Comparison of ENCODE assay signal across 34 mouse cellular contexts in genomic region chr8:105743301-105743700, GRCm38 (mm10). TPM values are rescaled to one million over a fixed set of nuclear protein-coding genes. Genes with fewer than 3 reads are reported as not detected.
DNase-seq lines count a peak whose midpoint lies in the region; ATAC-seq and TF ChIP-seq lines count a peak whose summit lies in the region.
"Had no signal": no experiment of that assay in that cellular context is flagged by ENCODE, and none has a peak within 500 bp of the region (broad histone marks: within the 10 kb centered on the region; RNA-seq: fewer than 3 reads in every experiment).

No protein-coding gene starts in this region.

- 80% methylated on average over 4 of the region's 4 CpGs for WGBS in limb, embryonic 14.5 days
- WGBS in limb, embryonic 10.5 days: 88% methylated on average over 4 of the region's 4 CpGs
- 80% methylated on average over 4 of the region's 4 CpGs for WGBS in heart, embryonic 10.5 days

- H3K4me1 ChIP-seq in limb, embryonic 14.5 days (ENCODE audit: control insufficient read depth, insufficient read depth, low read length): peaks cover 6% of the 10 kb centered on the region; the same call in 1 of the 2 replicates
- H3K4me1 ChIP-seq in limb, embryonic 10.5 days: peaks cover 8% of the 10 kb centered on the region; the same call in 1 of the 2 replicates
- H3K4me1 ChIP-seq in brown adipose tissue, adult 24 weeks (ENCODE audit: control insufficient read depth, insufficient read depth, insufficient read length, low read length): peaks cover 15% of the 10 kb centered on the region
- H3K4me1 ChIP-seq in heart, embryonic 10.5 days: peaks cover 19% of the 10 kb centered on the region
- H3K4me1 ChIP-seq: hindbrain, embryonic 10.5 days; neural tube, embryonic 12.5 days had no signal

- H3K27me3 ChIP-seq in limb, embryonic 14.5 days (ENCODE audit: control insufficient read depth, insufficient read depth, low read length): no peaks in the 10 kb centered on the region
- H3K27me3 ChIP-seq in limb, embryonic 10.5 days (ENCODE audit: low read depth, poor library complexity, severe bottlenecking): no peaks in the 10 kb centered on the region
- no peaks in the 10 kb centered on the region for H3K27me3 ChIP-seq in heart, embryonic 10.5 days (ENCODE audit: insufficient read depth, poor library complexity, severe bottlenecking)
- H3K27me3 ChIP-seq: embryonic facial prominence, embryonic 12.5 days; forebrain, embryonic 15.5 days; hindbrain, embryonic 15.5 days; liver, embryonic 15.5 days; neural tube, embryonic 12.5 days had no signal

- no peak overlapping the region for H3K9ac ChIP-seq in limb, embryonic 14.5 days (ENCODE audit: low read depth, low read length, severe bottlenecking)
- H3K9ac ChIP-seq: embryonic facial prominence, embryonic 12.5 days; forebrain, embryonic 15.5 days; hindbrain, embryonic 15.5 days; liver, embryonic 15.5 days; lung, embryonic 14.5 days; neural tube, embryonic 12.5 days had no signal

- H3K36me3 ChIP-seq in limb, embryonic 14.5 days (ENCODE audit: control insufficient read depth, insufficient read depth, low read length): no peaks in the 10 kb centered on the region
- peaks cover 7% of the 10 kb centered on the region for H3K36me3 ChIP-seq in limb, embryonic 10.5 days
- H3K36me3 ChIP-seq in heart, embryonic 10.5 days: peaks cover 5% of the 10 kb centered on the region; the same call in 1 of the 2 replicates
- H3K36me3 ChIP-seq: forebrain, embryonic 15.5 days; liver, embryonic 15.5 days had no signal

- H3K4me2 ChIP-seq in limb, embryonic 14.5 days (replicated peaks; ENCODE audit: low read depth, low read length, severe bottlenecking): no peak overlapping the region
- H3K4me2 ChIP-seq: embryonic facial prominence, embryonic 12.5 days; forebrain, embryonic 15.5 days; hindbrain, embryonic 15.5 days; liver, embryonic 15.5 days; lung, embryonic 14.5 days; midbrain, embryonic 11.5 days; neural tube, embryonic 12.5 days had no signal

- peak overlapping the region; percentile 41 for H3K4me3 ChIP-seq in gastrocnemius, adult 2 months
- no peak overlapping the region for H3K4me3 ChIP-seq in limb, embryonic 14.5 days (replicated peaks; ENCODE audit: low read length)
- no peak overlapping the region for H3K4me3 ChIP-seq in limb, embryonic 10.5 days
- H3K4me3 ChIP-seq in brown adipose tissue, adult 24 weeks (ENCODE audit: insufficient read depth, low read depth, low read length): no peak overlapping the region
- no peak overlapping the region for H3K4me3 ChIP-seq in heart, embryonic 10.5 days
- H3K4me3 ChIP-seq: embryonic facial prominence, embryonic 12.5 days; forebrain, embryonic 15.5 days; hindbrain, embryonic 10.5 days; hindbrain, embryonic 15.5 days; liver, embryonic 15.5 days; myocyte; neural tube, embryonic 12.5 days had no signal

- no peak for DNase-seq in gastrocnemius, adult 2 months
- no peak for DNase-seq in gastrocnemius, adult 8-10 months (ENCODE audit: low spot score in 2 of 2)
- DNase-seq in limb, embryonic 14.5 days (ENCODE audit: low spot score): peak; percentile 36
- DNase-seq in limb, embryonic 10.5 days (ENCODE audit: low spot score): no peak
- peak; percentile 39 for DNase-seq in skeletal muscle tissue, adult 2 months (ENCODE audit: low read depth, low spot score)
- no peak for DNase-seq in heart, embryonic 10.5 days (ENCODE audit: low spot score)
- DNase-seq in cerebellum, adult 9-11 months: no peak
- DNase-seq: cerebellum, adult 9-10 months; embryo, embryonic 11 days; heart, postnatal 14 days; kidney, adult 18-20 months; kidney, postnatal 36 days; lung, embryonic 14.5 days; lung, postnatal 14 days had no signal

- ATAC-seq in limb, embryonic 14.5 days (ENCODE audit: low FRiP score, low read depth): no peak
- ATAC-seq: forebrain, embryonic 15.5 days; inflammation-experienced regulatory T-cells, adult 6 months; midbrain, embryonic 16.5 days had no signal

- H3K9me3 ChIP-seq in limb, embryonic 14.5 days (ENCODE audit: control insufficient read depth, low read length): no peaks in the 10 kb centered on the region
- H3K9me3 ChIP-seq in limb, embryonic 10.5 days (replicated peaks): no peaks in the 10 kb centered on the region
- H3K9me3 ChIP-seq in heart, embryonic 10.5 days: no peaks in the 10 kb centered on the region
- H3K9me3 ChIP-seq: embryonic facial prominence, embryonic 12.5 days; forebrain, embryonic 15.5 days; hindbrain, embryonic 10.5 days; hindbrain, embryonic 15.5 days; liver, embryonic 15.5 days; neural tube, embryonic 12.5 days had no signal

- peak overlapping the region; percentile 90 for H3K27ac ChIP-seq in gastrocnemius, adult 2 months
- H3K27ac ChIP-seq in limb, embryonic 14.5 days (replicated peaks; ENCODE audit: low read depth, low read length): no peak overlapping the region
- no peak overlapping the region for H3K27ac ChIP-seq in limb, embryonic 10.5 days
- peak overlapping the region; percentile 51; the same call in 1 of the 2 replicates for H3K27ac ChIP-seq in brown adipose tissue, adult 24 weeks (replicated peaks; ENCODE audit: low read depth, low read length)
- no peak overlapping the region for H3K27ac ChIP-seq in heart, embryonic 10.5 days
- H3K27ac ChIP-seq: embryonic facial prominence, embryonic 12.5 days; forebrain, embryonic 15.5 days; hindbrain, embryonic 10.5 days; hindbrain, embryonic 15.5 days; liver, embryonic 15.5 days; neural tube, embryonic 12.5 days had no signal

- TF ChIP-seq POLR2A in limb, embryonic 14.5 days (IDR thresholded peaks at IDR 0.05; ENCODE audit: borderline replicate concordance, extremely low read depth, insufficient read depth, insufficient read length): no peak

- intact Hi-C loops in gastrocnemius, adult 2 months (cut with DNase I): no loop called here

- TF ChIP-seq CTCF in gastrocnemius, adult 2 months (IDR thresholded peaks at IDR 0.05): no peak

RNA-seq across cellular contexts. Expression of gene Gfod2, which starts 15.2 kb away (rescaled TPM):
- total RNA-seq in gastrocnemius, adult 2 months (2021): 1 to 10 TPM; 7.2 to 7.4 TPM
- 1 to 10 TPM; 7.0 to 9.1 (median 8.3) TPM for total RNA-seq in gastrocnemius, adult 8-10 months (2022)
- 10.5 and 11.7 TPM in 2 replicates for polyA plus RNA-seq in limb, embryonic 14.5 days (2012; rRNA removed)
- 13.6 and 17.7 TPM in 2 replicates for polyA plus RNA-seq in limb, embryonic 14.5 days (2014; fragmentation: Nextera tagmentation; extraction: Ambion mirVana)
- polyA plus RNA-seq in limb, embryonic 10.5 days (2016; fragmentation: Nextera tagmentation; extraction: Ambion mirVana): 25.4 and 29.8 TPM in 2 replicates
- polyA plus RNA-seq in brown adipose tissue, adult 24 weeks (2012; ENCODE audit: insufficient read depth, insufficient read length, missing spikeins): 4.0 and 4.1 TPM in 2 replicates
- 13.1 and 18.2 TPM in 2 replicates for polyA plus RNA-seq in heart, embryonic 10.5 days (2016; fragmentation: Nextera tagmentation; extraction: Ambion mirVana)

RNA-seq across cellular contexts. Expression of gene Enkd1, which starts 35.3 kb away (rescaled TPM):
- total RNA-seq in gastrocnemius, adult 2 months (2021): under 1 TPM; 0.47 to 0.69 TPM
- total RNA-seq in gastrocnemius, adult 8-10 months (2022): under 1 TPM; 0.48 to 0.54 (median 0.52) TPM
- polyA plus RNA-seq in limb, embryonic 14.5 days (2012; rRNA removed): 43.3 and 45.4 TPM in 2 replicates
- 19.8 and 22.8 TPM in 2 replicates for polyA plus RNA-seq in limb, embryonic 14.5 days (2014; fragmentation: Nextera tagmentation; extraction: Ambion mirVana)
- 47.0 and 56.0 TPM in 2 replicates for polyA plus RNA-seq in limb, embryonic 10.5 days (2016; fragmentation: Nextera tagmentation; extraction: Ambion mirVana)
- 0.52 TPM in 1 of 2 replicates, not detected in the other for polyA plus RNA-seq in brown adipose tissue, adult 24 weeks (2012; ENCODE audit: insufficient read depth, insufficient read length, missing spikeins)
- polyA plus RNA-seq in heart, embryonic 10.5 days (2016; fragmentation: Nextera tagmentation; extraction: Ambion mirVana): 18.7 and 28.8 TPM in 2 replicates
- total RNA-seq: liver, adult 2 months had no signal

RNA-seq across cellular contexts. Expression of gene 4933405L10Rik, which starts 35.8 kb away (rescaled TPM):
- total RNA-seq in gastrocnemius, adult 2 months (2021): not detected
- total RNA-seq in gastrocnemius, adult 8-10 months (2022): not detected
- polyA plus RNA-seq in limb, embryonic 14.5 days (2012; rRNA removed): 0.18 TPM in 1 of 2 replicates, not detected in the other
- polyA plus RNA-seq in limb, embryonic 14.5 days (2014; fragmentation: Nextera tagmentation; extraction: Ambion mirVana): 0.29 TPM in 1 of 2 replicates, not detected in the other
- polyA plus RNA-seq in limb, embryonic 10.5 days (2016; fragmentation: Nextera tagmentation; extraction: Ambion mirVana): not detected in 2 replicates
- polyA plus RNA-seq in brown adipose tissue, adult 24 weeks (2012; ENCODE audit: insufficient read depth, insufficient read length, missing spikeins): 0.87 TPM in 1 of 2 replicates, not detected in the other
- polyA plus RNA-seq in heart, embryonic 10.5 days (2016; fragmentation: Nextera tagmentation; extraction: Ambion mirVana): not detected in 2 replicates
- total RNA-seq: adrenal gland, adult 18-20 months; adrenal gland, postnatal 4 days; gastrocnemius, adult 18-20 months; gastrocnemius, postnatal 4 days; heart, adult 8-10 months; heart, postnatal 14 days; liver, adult 2 months had no signal
- polyA plus RNA-seq: heart, embryonic 14.5 days; inflammation-experienced regulatory T-cells, adult 6 months; liver, adult 2 months; liver, embryonic 15.5 days; lung, embryonic 14.5 days; midbrain, embryonic 11.5 days; neural tube, embryonic 12.5 days; small intestine, adult 2 months; stomach, embryonic 14.5 days had no signal

RNA-seq across cellular contexts. Expression of gene Pard6a, which starts 42.4 kb away (rescaled TPM):
- total RNA-seq in gastrocnemius, adult 2 months (2021): 1 to 10 TPM; 5.0 to 6.0 TPM
- total RNA-seq in gastrocnemius, adult 8-10 months (2022): 1 to 10 TPM; 5.5 to 8.1 (median 6.7) TPM
- polyA plus RNA-seq in limb, embryonic 14.5 days (2012; rRNA removed): 17.9 and 28.4 TPM in 2 replicates
- 18.4 and 19.3 TPM in 2 replicates for polyA plus RNA-seq in limb, embryonic 14.5 days (2014; fragmentation: Nextera tagmentation; extraction: Ambion mirVana)
- 11.8 and 12.2 TPM in 2 replicates for polyA plus RNA-seq in limb, embryonic 10.5 days (2016; fragmentation: Nextera tagmentation; extraction: Ambion mirVana)
- polyA plus RNA-seq in brown adipose tissue, adult 24 weeks (2012; ENCODE audit: insufficient read depth, insufficient read length, missing spikeins): 10.2 and 10.6 TPM in 2 replicates
- polyA plus RNA-seq in heart, embryonic 10.5 days (2016; fragmentation: Nextera tagmentation; extraction: Ambion mirVana): 12.8 and 14.1 TPM in 2 replicates

RNA-seq across cellular contexts. Expression of gene Acd, which starts 42.4 kb away (rescaled TPM):
- total RNA-seq in gastrocnemius, adult 2 months (2021): 1 to 10 TPM; 4.2 to 5.3 TPM
- 1 to 10 TPM; 3.4 to 5.8 (median 4.4) TPM for total RNA-seq in gastrocnemius, adult 8-10 months (2022)
- polyA plus RNA-seq in limb, embryonic 14.5 days (2012; rRNA removed): 52.8 and 68.4 TPM in 2 replicates
- polyA plus RNA-seq in limb, embryonic 14.5 days (2014; fragmentation: Nextera tagmentation; extraction: Ambion mirVana): 62.0 and 72.1 TPM in 2 replicates
- polyA plus RNA-seq in limb, embryonic 10.5 days (2016; fragmentation: Nextera tagmentation; extraction: Ambion mirVana): 66.1 and 74.3 TPM in 2 replicates
- polyA plus RNA-seq in brown adipose tissue, adult 24 weeks (2012; ENCODE audit: insufficient read depth, insufficient read length, missing spikeins): 12.3 and 15.9 TPM in 2 replicates
- 46.6 and 52.9 TPM in 2 replicates for polyA plus RNA-seq in heart, embryonic 10.5 days (2016; fragmentation: Nextera tagmentation; extraction: Ambion mirVana)

Comparison
In these comparisons a context has a peak if more than half of its experiments do, and no peak if none do; other contexts are left out.
1. DNase-seq: peak in limb, embryonic 14.5 days (single experiment) and skeletal muscle tissue, adult 2 months (single experiment); none in gastrocnemius, adult 2 months (single experiment), gastrocnemius, adult 8-10 months (0 of 2), limb, embryonic 10.5 days (single experiment), heart, embryonic 10.5 days (single experiment) and cerebellum, adult 9-11 months (single experiment).
2. H3K27ac ChIP-seq: peak in gastrocnemius, adult 2 months (single experiment) and brown adipose tissue, adult 24 weeks (single experiment); none in limb, embryonic 14.5 days (single experiment), limb, embryonic 10.5 days (single experiment) and heart, embryonic 10.5 days (single experiment).
3. RNA of gene Enkd1, which starts 35.3 kb away (polyA plus RNA-seq): 47.0 to 56.0 TPM in limb, embryonic 10.5 days, 19.8 to 45.4 TPM in limb, embryonic 14.5 days and 18.7 to 28.8 TPM in heart, embryonic 10.5 days; 0.52 TPM in brown adipose tissue, adult 24 weeks; every median in the first group is over 10 times any median in the second.